Mouse (Mus musculus): ENCODE data around the gene Ezh2.

Ezh2 gene

GRCm38 (mm10) chr6:47552280-47552679 is 42.9 kb downstream of the Ezh2 start:
- no peak for DNase-seq (ENCODE audit: low spot score in 2 of 2)

GRCm38 (mm10) chr6:47535333-47535732 is 59.8 kb downstream of the Ezh2 start:
- DNase-seq (ENCODE audit: low spot score in 2 of 2) = no peak

- DNase-seq (ENCODE audit: low spot score in 2 of 2) = no peak
Measured at GRCm38 (mm10) chr6:47532547-47532946, 62.6 kb downstream of the Ezh2 start.

- no peak for DNase-seq (ENCODE audit: low spot score in 2 of 2)
Measured at GRCm38 (mm10) chr6:47527655-47528054, 67.5 kb downstream of the Ezh2 start.

GRCm38 (mm10) chr6:47527129-47527528 is 68.0 kb downstream of the Ezh2 start:
- no peak for DNase-seq (ENCODE audit: low spot score in 2 of 2)

- no peak for DNase-seq (ENCODE audit: low spot score in 2 of 2)
Measured at GRCm38 (mm10) chr6:47526446-47526845, 68.7 kb downstream of the Ezh2 start.

GRCm38 (mm10) chr6:47525041-47525440 is 70.1 kb downstream of the Ezh2 start:
- no peak for DNase-seq (ENCODE audit: low spot score in 2 of 2)

- DNase-seq (ENCODE audit: low spot score in 2 of 2) = no peak
Measured at GRCm38 (mm10) chr6:47522431-47522830, 72.7 kb downstream of the Ezh2 start.

- no peak for DNase-seq (ENCODE audit: low spot score in 2 of 2)
Measured at GRCm38 (mm10) chr6:47520030-47520429, 75.1 kb downstream of the Ezh2 start.

GRCm38 (mm10) chr6:47494562-47494961 is 100.6 kb downstream of the Ezh2 start:
- DNase-seq (ENCODE audit: low spot score in 2 of 2) = no peak

GRCm38 (mm10) chr6:47482027-47482426 is 113.1 kb downstream of the Ezh2 start:
- DNase-seq (ENCODE audit: low spot score in 2 of 2) = no peak

Data from natural killer cell, adult 2 months (primary cell).